Mouse (Mus musculus): ENCODE data around the gene Gm16440.
"Not testable (repeated sequence)": the region's sequence is repeated elsewhere in the genome, so short reads cannot be mapped to it uniquely, and the experiment has no call there.

Gm16440 gene

GRCm38 (mm10) chr14:6390219-6390618 lies at the start of gene Gm16440:
TSS of gene Gm16440 (minus strand) at chr14:6390319.
- DNase-seq (ENCODE audit: low spot score) = not testable (repeated sequence)

GRCm38 (mm10) chr14:6426766-6427165 lies 36.6 kb upstream of the Gm16440 start:
- not testable (repeated sequence) for DNase-seq (ENCODE audit: low spot score)

DNA sequence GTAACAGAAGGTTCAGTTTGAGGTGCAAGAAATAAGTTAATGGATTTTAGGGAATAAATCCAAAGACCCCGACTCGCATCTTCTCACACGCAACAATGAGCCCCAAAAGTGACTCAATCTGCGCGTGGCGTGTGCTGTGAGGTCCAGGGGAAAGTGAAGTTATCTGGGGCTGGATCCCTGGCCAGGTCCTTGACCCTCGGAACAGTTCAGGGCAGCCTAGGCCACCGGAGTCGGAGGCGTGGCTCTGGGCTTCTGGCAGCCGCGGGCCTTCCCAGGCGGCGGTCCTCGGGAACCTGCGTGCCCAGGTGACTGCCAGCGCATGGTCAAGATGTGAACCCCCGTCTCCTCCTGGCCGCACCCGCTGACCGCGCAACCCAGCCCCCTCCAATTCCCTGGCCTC lies 36.2 kb upstream of the Gm16440 start:
- not testable (repeated sequence) for DNase-seq (ENCODE audit: low spot score)

GRCm38 (mm10) chr14:6412382-6412781 lies 22.3 kb upstream of the Gm16440 start, which contains the start of gene Gm3591:
TSS of gene Gm3591 (minus strand) at chr14:6412482.
- DNase-seq (ENCODE audit: low spot score) = not testable (repeated sequence)

- DNase-seq (ENCODE audit: low spot score) = not testable (repeated sequence)
These were observed 46.5 kb downstream of the Gm16440 start, which contains the start of gene Gm3618 for GRCm38 (mm10) chr14:6343578-6343977. TSS of gene Gm3618 (minus strand) at chr14:6343678.
